Mouse (Mus musculus): ENCODE data around the gene 1700001P01Rik.
A peak's percentile ranks its signal among the peaks of the same experiment; 100 is the strongest.
"Not testable (repeated sequence)": the region's sequence is repeated elsewhere in the genome, so short reads cannot be mapped to it uniquely, and the experiment has no call there.

The 1700001P01Rik gene

GRCm38 (mm10) chr11:97758125-97758524, 17.6 kb downstream of the 1700001P01Rik start:
- ATAC-seq (ENCODE audit: insufficient number of reproducible peaks, low FRiP score, low TSS enrichment): no peak

- ATAC-seq (ENCODE audit: insufficient number of reproducible peaks, low FRiP score, low TSS enrichment): no peak
Observed at GRCm38 (mm10) chr11:97753277-97753676, 22.4 kb downstream of the 1700001P01Rik start.

- ATAC-seq (ENCODE audit: insufficient number of reproducible peaks, low FRiP score, low TSS enrichment): no peak
Observed at GRCm38 (mm10) chr11:97748496-97748895, 27.2 kb downstream of the 1700001P01Rik start.

- ATAC-seq (ENCODE audit: insufficient number of reproducible peaks, low FRiP score, low TSS enrichment): no peak
Observed at GRCm38 (mm10) chr11:97747773-97748172, 27.9 kb downstream of the 1700001P01Rik start.

GRCm38 (mm10) chr11:97745331-97745721, 30.4 kb downstream of the 1700001P01Rik start:
- peak; percentile 7; the same call in 1 of the 2 replicates for ATAC-seq (ENCODE audit: insufficient number of reproducible peaks, low FRiP score, low TSS enrichment)

GRCm38 (mm10) chr11:97744718-97745330, 30.9 kb downstream of the 1700001P01Rik start:
- ATAC-seq (ENCODE audit: insufficient number of reproducible peaks, low FRiP score, low TSS enrichment): peak; percentile 93

GRCm38 (mm10) chr11:97744063-97744717, 31.5 kb downstream of the 1700001P01Rik start, which contains the start of gene Pip4k2b:
Pip4k2b (minus strand) TSS chr11:97744704.
- peak; percentile 32; the same call in 1 of the 2 replicates for ATAC-seq (ENCODE audit: insufficient number of reproducible peaks, low FRiP score, low TSS enrichment)

- no peak for ATAC-seq (ENCODE audit: insufficient number of reproducible peaks, low FRiP score, low TSS enrichment)
Observed at GRCm38 (mm10) chr11:97743423-97743822, 32.3 kb downstream of the 1700001P01Rik start.

GRCm38 (mm10) chr11:97742591-97742990, 33.1 kb downstream of the 1700001P01Rik start:
- ATAC-seq (ENCODE audit: insufficient number of reproducible peaks, low FRiP score, low TSS enrichment): no peak

GRCm38 (mm10) chr11:97742157-97742556, 33.6 kb downstream of the 1700001P01Rik start:
- ATAC-seq (ENCODE audit: insufficient number of reproducible peaks, low FRiP score, low TSS enrichment): no peak

- ATAC-seq (ENCODE audit: insufficient number of reproducible peaks, low FRiP score, low TSS enrichment): no peak
Observed at GRCm38 (mm10) chr11:97740190-97740589, 35.5 kb downstream of the 1700001P01Rik start.

- no peak for ATAC-seq (ENCODE audit: insufficient number of reproducible peaks, low FRiP score, low TSS enrichment)
Observed at GRCm38 (mm10) chr11:97739155-97739554, 36.6 kb downstream of the 1700001P01Rik start.

GRCm38 (mm10) chr11:97738703-97739102, 37.0 kb downstream of the 1700001P01Rik start:
- no peak for ATAC-seq (ENCODE audit: insufficient number of reproducible peaks, low FRiP score, low TSS enrichment)

GRCm38 (mm10) chr11:97737600-97737999, 38.1 kb downstream of the 1700001P01Rik start:
- no peak for ATAC-seq (ENCODE audit: insufficient number of reproducible peaks, low FRiP score, low TSS enrichment)

- ATAC-seq (ENCODE audit: insufficient number of reproducible peaks, low FRiP score, low TSS enrichment): no peak
Observed at GRCm38 (mm10) chr11:97736645-97737044, 39.1 kb downstream of the 1700001P01Rik start.

- ATAC-seq (ENCODE audit: insufficient number of reproducible peaks, low FRiP score, low TSS enrichment): not testable (repeated sequence)
Observed at GRCm38 (mm10) chr11:97734810-97735209, 40.9 kb downstream of the 1700001P01Rik start.

- ATAC-seq (ENCODE audit: insufficient number of reproducible peaks, low FRiP score, low TSS enrichment): no peak
Observed at GRCm38 (mm10) chr11:97733689-97734088, 42.0 kb downstream of the 1700001P01Rik start.

GRCm38 (mm10) chr11:97728730-97729129, 47.0 kb downstream of the 1700001P01Rik start:
- no peak for ATAC-seq (ENCODE audit: insufficient number of reproducible peaks, low FRiP score, low TSS enrichment)

- ATAC-seq (ENCODE audit: insufficient number of reproducible peaks, low FRiP score, low TSS enrichment): no peak
Observed at GRCm38 (mm10) chr11:97728311-97728710, 47.4 kb downstream of the 1700001P01Rik start.

- no peak for ATAC-seq (ENCODE audit: insufficient number of reproducible peaks, low FRiP score, low TSS enrichment)
Observed at GRCm38 (mm10) chr11:97723709-97724108, 52.0 kb downstream of the 1700001P01Rik start.

All from cerebellum, adult (tissue).